Mouse (Mus musculus): ENCODE results near the gene Tollip. TPM values are rescaled to one million over a fixed set of nuclear protein-coding genes. Genes with fewer than 3 reads are reported as not detected.
"Not testable (repeated sequence)": the region's sequence is repeated elsewhere in the genome, so short reads cannot be mapped to it uniquely, and the experiment has no call there.

The Tollip gene
- polyA plus RNA-seq, 1 experiment from 2014 or later: 18.7 TPM

DNA sequence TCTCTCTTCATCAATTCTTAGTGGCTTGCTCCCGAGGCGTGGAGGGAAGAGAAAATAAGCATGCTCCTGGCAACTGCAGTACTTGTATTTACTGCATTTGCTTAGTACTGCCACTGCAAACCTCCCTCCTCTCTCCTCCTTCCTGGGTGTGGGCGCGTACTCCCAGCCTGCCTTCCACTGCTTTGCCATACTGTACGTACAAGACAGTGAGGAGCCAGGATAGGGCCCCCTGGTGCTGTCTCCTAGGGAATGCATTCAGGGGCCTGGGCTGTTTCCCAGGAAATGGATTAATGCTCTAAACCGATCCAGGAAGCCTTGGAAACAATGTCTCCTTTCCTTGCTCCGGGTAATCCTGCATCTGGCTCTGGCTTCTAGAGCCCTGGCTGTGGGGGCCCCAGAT lies 27.6 kb upstream of the Tollip start:
- no peak overlapping the region for H3K4me3 ChIP-seq (ENCODE audit: low read depth, low read length)
- no peak for DNase-seq
- peaks cover 38% of the 10 kb centered on the region for H3K27me3 ChIP-seq (ENCODE audit: insufficient read depth, low read length)
- peaks cover 10% of the 10 kb centered on the region for H3K4me1 ChIP-seq (ENCODE audit: insufficient read depth)
- H3K9ac ChIP-seq (replicated peaks): no peak overlapping the region
- WGBS (ENCODE audit: insufficient replicate concordance): 37% methylated on average over 7 of the region's 7 CpGs
- no peaks in the 10 kb centered on the region for H3K36me3 ChIP-seq (replicated peaks; ENCODE audit: insufficient read depth, low read length)
- H3K27ac ChIP-seq (ENCODE audit: low read depth): no peak overlapping the region
- H3K4me2 ChIP-seq (ENCODE audit: low read depth, low read length): no peak overlapping the region
- H3K9me3 ChIP-seq (ENCODE audit: low read length): no peaks in the 10 kb centered on the region
- TF ChIP-seq EP300 (IDR thresholded peaks at IDR 0.05; ENCODE audit: low read depth): no peak
- no peak for TF ChIP-seq CTCF (IDR thresholded peaks at IDR 0.05; ENCODE audit: low read depth)
- no peak for ATAC-seq

DNA sequence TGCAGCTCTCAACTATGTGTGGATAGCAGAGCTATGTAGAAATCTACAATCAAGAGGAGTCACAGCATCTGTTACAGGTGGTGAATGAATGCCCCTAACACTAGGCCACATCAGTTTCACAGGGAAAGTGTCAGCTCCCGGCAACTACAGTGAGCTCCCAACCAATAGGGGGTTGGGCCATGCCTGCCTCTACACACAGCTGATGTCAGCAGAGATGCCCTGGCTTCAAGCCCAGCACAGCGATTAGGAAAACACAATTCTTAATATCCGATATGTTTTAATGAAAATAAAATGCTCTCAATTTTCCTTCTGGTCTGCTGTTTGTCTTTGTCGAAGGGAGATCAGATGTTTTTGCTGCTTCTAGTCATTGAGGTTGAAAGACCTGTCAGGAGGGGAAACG lies 25.1 kb upstream of the Tollip start:
- DNase-seq (no peak), ATAC-seq (no peak)
- H3K4me1 ChIP-seq (ENCODE audit: insufficient read depth): no peaks in the 10 kb centered on the region
- peaks cover 17% of the 10 kb centered on the region for H3K27me3 ChIP-seq (ENCODE audit: insufficient read depth, low read length)
- no peak overlapping the region for H3K27ac ChIP-seq (ENCODE audit: low read depth)
- no peak overlapping the region for H3K9ac ChIP-seq (replicated peaks)
- no peak overlapping the region for H3K4me2 ChIP-seq (ENCODE audit: low read depth, low read length)
- 59% methylated on average over 5 of the region's 5 CpGs for WGBS (ENCODE audit: insufficient replicate concordance)
- H3K9me3 ChIP-seq (ENCODE audit: low read length): no peaks in the 10 kb centered on the region
- H3K4me3 ChIP-seq (ENCODE audit: low read depth, low read length): no peak overlapping the region
- no peaks in the 10 kb centered on the region for H3K36me3 ChIP-seq (replicated peaks; ENCODE audit: insufficient read depth, low read length)
- no peak for TF ChIP-seq CTCF (IDR thresholded peaks at IDR 0.05; ENCODE audit: low read depth)
- TF ChIP-seq EP300 (IDR thresholded peaks at IDR 0.05; ENCODE audit: low read depth): no peak

DNA sequence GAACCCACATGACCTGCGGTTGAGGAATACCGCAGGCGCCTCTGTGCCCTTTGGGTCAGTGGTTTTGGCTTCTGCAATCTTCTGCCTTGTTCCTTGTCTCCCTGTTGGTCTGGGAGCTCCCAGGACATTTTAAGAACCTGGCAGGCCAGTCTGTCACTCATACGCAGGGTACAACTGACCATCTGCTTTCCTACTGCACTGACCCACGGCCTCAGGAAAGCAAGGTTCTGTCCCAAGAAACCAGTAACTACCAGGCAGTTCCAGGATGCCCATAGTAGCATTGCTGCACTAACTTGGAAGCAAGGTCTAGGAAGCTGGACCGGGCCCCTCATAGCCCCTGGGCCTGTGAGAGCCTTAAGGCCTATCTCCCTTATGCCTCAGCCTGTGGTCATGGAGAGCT lies 16.6 kb upstream of the Tollip start:
- no peak overlapping the region for H3K4me2 ChIP-seq (ENCODE audit: low read depth, low read length)
- H3K9ac ChIP-seq (replicated peaks): no peak overlapping the region
- WGBS (ENCODE audit: insufficient replicate concordance): 81% methylated on average over 6 of the region's 6 CpGs
- DNase-seq (no peak), ATAC-seq (no peak)
- no peak for TF ChIP-seq EP300 (IDR thresholded peaks at IDR 0.05; ENCODE audit: low read depth)
- TF ChIP-seq CTCF (IDR thresholded peaks at IDR 0.05; ENCODE audit: low read depth): no peak
- no peak overlapping the region for H3K4me3 ChIP-seq (ENCODE audit: low read depth, low read length)
- H3K36me3 ChIP-seq (replicated peaks; ENCODE audit: insufficient read depth, low read length): no peaks in the 10 kb centered on the region
- H3K27ac ChIP-seq (ENCODE audit: low read depth): no peak overlapping the region
- H3K9me3 ChIP-seq (ENCODE audit: low read length): no peaks in the 10 kb centered on the region
- H3K27me3 ChIP-seq (ENCODE audit: insufficient read depth, low read length): no peaks in the 10 kb centered on the region
- H3K4me1 ChIP-seq (ENCODE audit: insufficient read depth): no peaks in the 10 kb centered on the region

DNA sequence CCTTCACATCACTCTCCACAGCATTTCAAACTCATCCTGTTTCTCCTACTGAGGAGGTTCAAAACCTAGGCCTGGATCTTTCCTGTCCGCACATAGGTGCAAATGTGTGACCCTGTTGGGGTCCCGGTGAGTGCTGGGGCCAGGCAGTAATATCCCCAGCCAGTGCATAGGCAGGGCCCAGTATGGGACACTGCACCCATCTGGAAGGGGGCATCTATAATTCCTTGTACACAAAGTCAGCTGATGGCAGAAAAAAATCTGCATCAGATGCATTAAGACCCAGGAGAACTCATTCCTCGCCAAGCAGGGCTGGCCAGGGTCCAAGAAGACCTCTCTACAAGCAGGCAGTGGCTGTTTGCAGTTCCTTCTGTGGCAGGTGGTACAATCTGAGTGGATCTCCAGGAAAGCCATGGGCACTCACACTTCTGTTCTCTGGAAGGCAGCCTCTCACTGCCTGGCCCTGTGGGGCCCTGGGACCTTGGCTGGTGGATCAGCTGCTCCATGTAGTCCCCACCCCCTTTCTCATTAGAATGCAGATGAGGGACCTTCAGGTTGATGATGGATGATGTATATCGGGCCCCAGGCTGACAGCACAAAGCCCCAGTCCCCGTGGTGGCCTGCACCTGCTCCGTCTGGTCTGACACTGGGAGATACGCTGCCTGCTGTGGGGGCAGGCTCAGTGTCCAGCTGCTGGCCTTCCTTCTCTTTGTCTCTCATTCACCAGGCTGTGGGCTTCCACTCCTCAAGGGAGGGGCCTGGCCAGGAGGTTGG lies 16.0 kb upstream of the Tollip start:
- 72% methylated on average over 7 of the region's 7 CpGs for WGBS (ENCODE audit: insufficient replicate concordance)
- Histone ChIP-seq H3K9ac (replicated peaks) (no peak overlapping the region), H3K4me1 (ENCODE audit: insufficient read depth) (no peaks in the 10 kb centered on the region), H3K9me3 (ENCODE audit: low read length) (no peaks in the 10 kb centered on the region), H3K36me3 (replicated peaks; ENCODE audit: insufficient read depth, low read length) (no peaks in the 10 kb centered on the region), H3K4me3 (ENCODE audit: low read depth, low read length) (no peak overlapping the region), H3K4me2 (ENCODE audit: low read depth, low read length) (no peak overlapping the region), H3K27me3 (ENCODE audit: insufficient read depth, low read length) (no peaks in the 10 kb centered on the region), H3K27ac (ENCODE audit: low read depth) (no peak overlapping the region)
- ATAC-seq: no peak
- no peak for DNase-seq
- TF ChIP-seq EP300 (IDR thresholded peaks at IDR 0.05; ENCODE audit: low read depth) (no peak), CTCF (IDR thresholded peaks at IDR 0.05; ENCODE audit: low read depth) (no peak)

DNA sequence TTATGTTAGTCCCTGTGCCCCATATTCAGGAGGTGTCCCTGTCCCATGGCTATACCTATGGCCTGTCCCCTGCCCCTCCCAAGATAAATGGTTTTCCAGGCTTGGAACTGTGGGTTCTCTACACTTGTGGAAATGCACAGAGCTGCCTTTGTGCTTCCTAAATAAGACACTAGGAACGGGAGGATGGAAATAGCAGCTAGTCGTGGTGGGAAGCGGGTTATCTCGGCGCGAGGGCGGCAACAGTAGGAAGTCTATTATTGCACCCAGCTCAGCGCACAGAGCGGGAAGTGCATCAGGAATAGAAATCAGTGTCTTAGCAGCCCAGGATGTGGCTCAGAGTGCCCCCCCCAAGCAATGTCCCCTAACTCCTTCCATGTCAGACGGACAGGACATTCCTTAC lies 10.3 kb upstream of the Tollip start:
- TF ChIP-seq EP300 (IDR thresholded peaks at IDR 0.05; ENCODE audit: low read depth) (no peak), CTCF (IDR thresholded peaks at IDR 0.05; ENCODE audit: low read depth) (no peak)
- ATAC-seq (no peak), DNase-seq (no peak)
- Histone ChIP-seq H3K9me3 (ENCODE audit: low read length) (no peaks in the 10 kb centered on the region), H3K27me3 (ENCODE audit: insufficient read depth, low read length) (no peaks in the 10 kb centered on the region), H3K4me1 (ENCODE audit: insufficient read depth) (no peaks in the 10 kb centered on the region), H3K36me3 (replicated peaks; ENCODE audit: insufficient read depth, low read length) (no peaks in the 10 kb centered on the region), H3K27ac (ENCODE audit: low read depth) (no peak overlapping the region), H3K4me2 (ENCODE audit: low read depth, low read length) (no peak overlapping the region), H3K9ac (replicated peaks) (no peak overlapping the region), H3K4me3 (ENCODE audit: low read depth, low read length) (no peak overlapping the region)
- 66% methylated on average over 10 of the region's 10 CpGs for WGBS (ENCODE audit: insufficient replicate concordance)

DNA sequence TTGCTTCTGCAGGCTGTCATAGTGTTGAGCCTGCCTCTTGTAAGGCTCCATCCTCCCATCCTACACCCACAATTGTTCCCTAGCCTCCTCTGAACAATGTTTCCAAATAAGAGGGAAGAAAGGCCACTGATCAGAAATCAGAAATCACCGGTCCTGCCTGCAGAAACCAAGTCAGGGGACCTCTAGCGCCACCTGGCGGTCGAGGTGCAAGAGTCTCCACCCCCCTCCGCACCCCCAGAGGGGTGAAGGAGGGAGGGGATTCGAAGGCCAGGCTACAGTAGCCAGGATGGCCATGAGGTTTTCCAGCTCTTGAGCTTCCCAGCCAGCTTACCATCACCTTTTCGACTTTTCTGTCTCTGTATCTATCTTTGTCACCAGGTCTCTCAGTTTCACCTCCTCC lies 6.6 kb upstream of the Tollip start:
- no peaks in the 10 kb centered on the region for H3K9me3 ChIP-seq (ENCODE audit: low read length)
- TF ChIP-seq EP300 (IDR thresholded peaks at IDR 0.05; ENCODE audit: low read depth) (no peak), CTCF (IDR thresholded peaks at IDR 0.05; ENCODE audit: low read depth) (peak; percentile 92)
- H3K4me3 ChIP-seq (ENCODE audit: low read depth, low read length): no peak overlapping the region
- no peaks in the 10 kb centered on the region for H3K36me3 ChIP-seq (replicated peaks; ENCODE audit: insufficient read depth, low read length)
- H3K4me2 ChIP-seq (ENCODE audit: low read depth, low read length): no peak overlapping the region
- DNase-seq (peak; percentile 83), ATAC-seq (no peak)
- no peak overlapping the region for H3K27ac ChIP-seq (ENCODE audit: low read depth)
- H3K4me1 ChIP-seq (ENCODE audit: insufficient read depth): no peaks in the 10 kb centered on the region
- WGBS (ENCODE audit: insufficient replicate concordance): 10% methylated on average over 7 of the region's 7 CpGs
- no peaks in the 10 kb centered on the region for H3K27me3 ChIP-seq (ENCODE audit: insufficient read depth, low read length)
- H3K9ac ChIP-seq (replicated peaks): no peak overlapping the region

DNA sequence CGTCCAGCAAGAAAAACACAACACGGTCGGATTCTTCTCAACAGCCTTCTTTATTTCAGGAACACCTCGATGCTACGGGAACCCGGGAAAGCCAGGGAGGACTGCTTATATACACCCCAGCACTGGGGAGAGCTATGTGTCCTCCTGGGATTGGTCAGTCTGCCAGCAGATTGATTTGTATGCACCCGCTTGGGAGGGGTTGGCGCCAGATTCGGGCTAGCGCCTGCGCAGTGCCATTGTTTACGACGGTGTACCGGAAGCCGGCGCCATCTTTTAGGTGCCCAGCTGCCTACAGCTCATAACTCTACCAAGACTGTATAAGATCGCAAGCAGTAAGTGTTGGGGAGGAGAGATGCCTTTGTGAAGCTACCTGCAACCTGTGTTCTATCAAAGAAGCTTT lies 5.8 kb upstream of the Tollip start:
- 87% methylated on average over 17 of the region's 17 CpGs for WGBS (ENCODE audit: insufficient replicate concordance)
- H3K27me3 ChIP-seq (ENCODE audit: insufficient read depth, low read length); ATAC-seq; H3K9ac ChIP-seq (replicated peaks); H3K36me3 ChIP-seq (replicated peaks; ENCODE audit: insufficient read depth, low read length); H3K27ac ChIP-seq (ENCODE audit: low read depth); H3K4me3 ChIP-seq (ENCODE audit: low read depth, low read length); H3K4me2 ChIP-seq (ENCODE audit: low read depth, low read length); H3K9me3 ChIP-seq (ENCODE audit: low read length); DNase-seq; H3K4me1 ChIP-seq (ENCODE audit: insufficient read depth): not testable (repeated sequence)

Measured in liver, postnatal 0 days (tissue).